Mouse (Mus musculus) v-Abl transformed pro-B cells (cell line): ENCODE data around the gene Nynrin.

Experiments used
- in situ Hi-C, 2 experiments: fragments of 400-800 bp; cut with MboI; formaldehyde crosslinking; loops; one replicate each; pipeline ENCODE4 v1.15.1; 2025; ENCODE audit not compliant: unreplicated experiment in 2 of 2

Nynrin gene

GRCm38 (mm10) chr14:55899701-55900413 is 46.0 kb downstream of the Nynrin start, which contains the start of gene Sdr39u1:
Sdr39u1 (minus strand) TSS chr14:55900293.
- in situ Hi-C loops = loop anchor here (10.0 to 25.0 kb wide), 4 partner anchors 215 to 887 kb away; partner anchors contain the start of genes Gmpr2 (in 1 of the 2), Mdp1 (in 1 of the 2), Nedd8 (in 1 of the 2) and Pspc1 (in 1 of the 2)

GRCm38 (mm10) chr14:55900414-55900755 is 46.6 kb downstream of the Nynrin start:
- in situ Hi-C loops = loop anchor here in 1 of 2 experiments (10.0 to 25.0 kb wide), 2 partner anchors 216 to 438 kb away; partner anchors contain the start of gene Tinf2

GRCm38 (mm10) chr14:55905518-55905917 is 51.7 kb downstream of the Nynrin start:
- in situ Hi-C loops = loop anchor here in 1 of 2 experiments (10.0 to 25.0 kb wide), 2 partner anchors 221 to 443 kb away; partner anchors contain the start of gene Tinf2

- in situ Hi-C loops = loop anchor here in 1 of 2 experiments (25.0 kb wide), 1 partner anchor 451 kb away; no protein-coding TSS in a partner anchor
These were observed 59.6 kb downstream of the Nynrin start for GRCm38 (mm10) chr14:55913406-55913805.

DNA sequence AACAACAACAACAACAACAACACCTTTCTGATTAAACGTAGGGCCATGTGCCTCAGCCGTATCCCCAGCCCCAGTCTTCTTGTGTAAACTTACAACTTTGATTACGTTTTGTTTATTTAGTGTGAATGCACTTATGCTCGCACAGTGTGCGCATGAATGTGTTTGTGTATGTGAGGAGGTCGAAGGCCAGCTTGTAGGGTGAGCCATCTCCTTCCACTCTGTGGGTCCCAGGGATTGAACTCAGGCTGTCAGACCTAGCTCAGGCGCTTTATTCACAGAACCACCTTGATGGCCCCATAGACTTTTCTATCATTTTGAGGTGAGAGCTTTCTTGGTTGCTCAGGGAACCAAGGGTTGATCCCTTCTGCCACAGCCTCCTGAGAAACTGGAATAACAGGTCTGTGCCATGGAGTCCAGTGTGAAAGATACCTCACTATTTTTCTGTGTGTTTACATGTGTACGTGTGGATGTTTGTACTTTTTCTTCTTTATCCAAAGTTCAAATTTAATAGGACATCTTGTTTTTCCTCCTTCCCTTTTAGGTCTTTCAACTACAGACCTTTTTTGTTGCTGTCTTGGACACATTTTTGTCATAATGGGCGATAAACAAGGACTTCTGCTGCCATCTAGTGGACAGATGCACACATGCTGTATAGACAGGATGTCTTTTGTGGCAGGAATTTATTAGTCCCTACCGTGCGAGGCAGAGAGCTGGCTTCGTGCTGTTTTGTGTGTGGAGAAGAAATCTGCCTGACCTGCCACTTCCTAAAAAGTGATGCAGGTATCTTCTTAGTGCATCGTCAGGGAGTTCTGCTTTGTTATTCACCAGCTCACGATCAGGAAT is 64.7 kb downstream of the Nynrin start:
- in situ Hi-C loops = loop anchor here in 1 of 2 experiments (25.0 kb wide), 1 partner anchor 456 kb away; no protein-coding TSS in a partner anchor

- in situ Hi-C loops = loop anchor here (5.0 to 25.0 kb wide), 3 partner anchors 45 to 460 kb away; no protein-coding TSS in a partner anchor
These were observed 68.8 kb downstream of the Nynrin start for GRCm38 (mm10) chr14:55922475-55923232.
